In the genomic region with DNA sequence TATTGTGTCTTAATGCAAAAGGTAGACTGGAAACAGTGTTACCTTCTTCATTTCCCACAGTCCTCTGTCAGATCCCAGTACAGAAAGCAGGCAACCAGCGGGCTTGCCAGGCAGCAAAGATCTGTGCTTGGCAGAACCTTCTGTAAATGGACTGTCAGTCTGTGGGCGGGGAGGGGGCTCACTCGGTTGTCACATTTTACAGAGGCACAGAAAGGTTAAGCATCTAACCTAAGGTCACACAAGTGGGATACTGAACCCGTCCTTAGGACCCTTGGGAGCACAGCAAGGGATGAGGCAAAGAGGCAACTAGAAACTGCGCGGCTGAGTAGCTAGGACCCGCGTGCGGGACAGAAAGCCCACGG, we compare ENCODE assay signal across 8 mouse cellular contexts. TPM values are rescaled to one million over a fixed set of nuclear protein-coding genes. Genes with fewer than 3 reads are reported as not detected.
DNase-seq lines count a peak whose midpoint lies in the region; ATAC-seq lines count a peak whose summit lies in the region.

No protein-coding gene starts in this region.

- H3K9me3 ChIP-seq in midbrain, embryonic 13.5 days = no peaks in the 10 kb centered on the region

- peak overlapping the region; percentile 93 for H3K4me3 ChIP-seq in midbrain, embryonic 13.5 days (replicated peaks)

- 1% methylated on average over 10 of the region's 10 CpGs for WGBS in midbrain, embryonic 13.5 days

- H3K36me3 ChIP-seq in midbrain, embryonic 13.5 days = no peaks in the 10 kb centered on the region

- peaks cover 63% of the 10 kb centered on the region for H3K4me1 ChIP-seq in midbrain, embryonic 13.5 days (replicated peaks)

- DNase-seq in cerebellum, postnatal 10 days = peak; percentile 70 to 79
- no peak for DNase-seq in cerebellum, adult 18-20 months
- peak; percentile 24 for DNase-seq in ovary, adult 18-20 months (ENCODE audit: low spot score)
- no peak for DNase-seq in ovary, postnatal 14 days (ENCODE audit: low spot score)
- DNase-seq in right cerebral cortex, postnatal 36 days (ENCODE audit: low spot score in 2 of 2) = no peak
- no peak for DNase-seq in natural killer cell, adult 2 months (ENCODE audit: low spot score in 2 of 2)

- peak overlapping the region; percentile 93 for H3K27ac ChIP-seq in midbrain, embryonic 13.5 days

- H3K9ac ChIP-seq in midbrain, embryonic 13.5 days (replicated peaks) = peak overlapping the region; percentile 78

- ATAC-seq in inflammation-experienced regulatory T-cells, adult 6 months = peak; percentile 10
- peak; percentile 17; the same call in 1 of the 2 replicates for ATAC-seq in midbrain, embryonic 13.5 days

- no peaks in the 10 kb centered on the region for H3K27me3 ChIP-seq in midbrain, embryonic 13.5 days

- peak overlapping the region; percentile 81 for H3K4me2 ChIP-seq in midbrain, embryonic 13.5 days (replicated peaks)

RNA-seq across cellular contexts. Expression of gene Myl9, which starts 54.9 kb away (rescaled TPM):
- not detected for polyA plus RNA-seq in inflammation-experienced regulatory T-cells, adult 6 months (2017; shearing (Covaris generic))
- polyA plus RNA-seq in midbrain, embryonic 13.5 days (2015; fragmentation: Nextera tagmentation; extraction: Ambion mirVana) = 33.0 and 37.4 TPM in 2 replicates

Comparison
In these comparisons a context has a peak if more than half of its experiments do, and no peak if none do; other contexts are left out.
1. DNase-seq: peak in cerebellum, postnatal 10 days (2 of 2) and ovary, adult 18-20 months (single experiment); none in cerebellum, adult 18-20 months (0 of 2), ovary, postnatal 14 days (single experiment), right cerebral cortex, postnatal 36 days (0 of 2) and natural killer cell, adult 2 months (0 of 2).
2. RNA of gene Myl9, which starts 54.9 kb away (polyA plus RNA-seq): 33.0 to 37.4 TPM in midbrain, embryonic 13.5 days; not detected in inflammation-experienced regulatory T-cells, adult 6 months; every median in the first group is over 10 times any median in the second.